Mouse (Mus musculus) adrenal gland, adult 2 months (tissue): ENCODE measurements around the gene Hk1. TPM values are rescaled to one million over a fixed set of nuclear protein-coding genes. Genes with fewer than 3 reads are reported as not detected.

Source experiments
- DNase-seq: peaks from one replicate; pipeline ENCODE4 v3.0.0; 2021
- polyA plus RNA-seq: library from polyadenylated mRNA; depleted of rRNA; stranded (reverse); fragments of >200 nt; gene quantifications from 2 replicates; pipeline ENCODE4 v1.2.3, GENCODE M21; 2012; rRNA removed
- total RNA-seq, 2 experiments: library from RNA; stranded (reverse); gene quantifications; 2 replicates each; pipeline ENCODE4 v1.2.3; 2021

Gene Hk1
- total and polyA plus RNA-seq, 3 experiments: 23.7 to 40.0 (median 25.5) TPM

- peak; percentile 48 for DNase-seq
These were observed 155.5 kb downstream of the Hk1 start for GRCm38 (mm10) chr10:62224231-62224630.

DNA sequence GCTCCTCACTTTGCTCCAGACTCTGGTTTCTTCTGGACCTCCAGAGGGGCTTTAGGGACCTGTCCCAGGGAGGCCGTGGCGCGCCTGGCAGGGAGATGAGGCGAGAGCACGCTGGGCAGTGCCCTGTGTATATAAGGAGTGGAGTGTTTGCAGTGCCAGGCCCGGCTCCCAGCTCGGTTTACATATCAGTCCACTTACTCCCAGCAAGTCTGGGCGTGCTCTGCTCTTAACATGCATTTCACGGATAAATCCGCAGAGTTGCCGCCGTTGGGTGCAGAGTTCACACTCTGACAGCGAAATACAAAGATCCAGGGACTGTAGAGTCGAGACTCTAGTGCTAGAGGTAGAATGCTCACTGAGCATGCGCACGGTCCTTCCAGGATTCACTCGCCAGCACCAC is 156.9 kb downstream of the Hk1 start:
- DNase-seq: no peak

GRCm38 (mm10) chr10:62221647-62222046 is 158.1 kb downstream of the Hk1 start:
- no peak for DNase-seq

DNA sequence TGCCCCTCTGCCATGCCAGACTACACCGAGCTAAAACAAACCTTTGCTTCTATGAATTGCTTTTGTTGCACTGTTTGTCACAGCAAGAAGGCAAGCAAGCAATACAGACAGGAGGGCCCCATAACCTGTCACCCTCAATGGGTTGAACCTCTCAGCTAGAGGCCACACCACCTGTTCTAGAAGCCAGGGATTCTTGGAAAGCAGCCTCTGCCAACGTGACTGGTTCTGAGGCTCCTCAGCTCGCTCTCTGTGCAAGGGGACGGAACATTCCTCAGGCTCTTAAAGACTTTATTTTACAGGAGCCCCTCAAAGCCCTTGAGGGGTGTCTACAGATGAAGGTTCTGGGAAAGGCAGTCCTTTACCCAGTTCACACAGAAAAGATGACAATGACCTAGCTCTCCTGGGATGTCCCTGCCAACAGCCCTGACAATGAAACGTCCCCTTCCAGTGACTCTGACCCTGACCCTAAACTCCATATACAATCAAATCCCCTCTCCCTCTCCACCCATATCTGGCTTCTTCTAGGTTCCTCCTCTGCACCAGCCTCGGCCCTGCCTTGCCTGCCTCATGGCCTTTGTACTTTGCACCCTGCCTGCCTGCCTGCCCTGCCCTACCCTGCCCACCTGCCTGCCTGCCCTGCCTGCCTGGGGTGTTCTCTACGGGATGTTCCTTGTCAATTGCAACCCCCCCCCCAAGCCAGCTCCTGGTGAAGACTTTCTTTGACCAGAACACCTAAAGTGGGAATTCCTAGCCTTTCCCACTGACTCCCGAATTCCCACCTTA is 158.8 kb downstream of the Hk1 start:
- DNase-seq: no peak

Other genes starting within 250 kb of the Hk1 start
- gene Neurog3, start 246.8 kb downstream of the Hk1 start, total RNA-seq: not detected
- 0.07 TPM in 1 of 2 replicates, not detected in the other for gene Neurog3, start 246.8 kb downstream of the Hk1 start, polyA plus RNA-seq
- 1 to 10 TPM; 4.1 to 5.6 TPM for gene Fam241b, start 236.0 kb downstream of the Hk1 start, total RNA-seq
- 5.6 and 7.4 TPM in 2 replicates for gene Fam241b, start 236.0 kb downstream of the Hk1 start, polyA plus RNA-seq
- 10 to 100 TPM; 14.4 to 22.5 TPM for gene Tspan15, start 148.7 kb downstream of the Hk1 start, total RNA-seq
- 66.3 and 71.2 TPM in 2 replicates for gene Tspan15, start 148.7 kb downstream of the Hk1 start, polyA plus RNA-seq
- 10 to 100 TPM; 21.8 to 64.4 TPM for gene Tacr2, start 127.5 kb downstream of the Hk1 start, total RNA-seq
- gene Tacr2, start 127.5 kb downstream of the Hk1 start, polyA plus RNA-seq: 146 and 235 TPM in 2 replicates
- not detected for gene Hkdc1, start 42.6 kb upstream of the Hk1 start, total RNA-seq
- 0.03 TPM in 1 of 2 replicates, not detected in the other for gene Hkdc1, start 42.6 kb upstream of the Hk1 start, polyA plus RNA-seq
- under 1 TPM; 0.35 TPM for gene 4930507D05Rik, start 69.6 kb upstream of the Hk1 start, total RNA-seq
- not detected in 2 replicates for gene 4930507D05Rik, start 69.6 kb upstream of the Hk1 start, polyA plus RNA-seq
- gene Supv3l1, start 69.8 kb upstream of the Hk1 start, total RNA-seq: 10 to 100 TPM; 33.6 to 36.7 TPM
- gene Supv3l1, start 69.8 kb upstream of the Hk1 start, polyA plus RNA-seq: 19.7 and 25.4 TPM in 2 replicates
- gene Vps26a, start 106.9 kb upstream of the Hk1 start, total RNA-seq: 10 to 100 TPM; 54.8 to 58.8 TPM
- 3.7 and 4.4 TPM in 2 replicates for gene Vps26a, start 106.9 kb upstream of the Hk1 start, polyA plus RNA-seq
- gene Srgn, start 147.5 kb upstream of the Hk1 start, total RNA-seq: 10 to 100 TPM; 46.7 to 61.5 TPM
- 7.2 and 11.5 TPM in 2 replicates for gene Srgn, start 147.5 kb upstream of the Hk1 start, polyA plus RNA-seq
- gene Kif1bp, start 198.5 kb upstream of the Hk1 start, total RNA-seq: 10 to 100 TPM; 57.7 to 60.8 TPM
- 64.0 and 74.9 TPM in 2 replicates for gene Kif1bp, start 198.5 kb upstream of the Hk1 start, polyA plus RNA-seq
- 10 to 100 TPM; 54.7 to 74.4 TPM for gene Ddx21, start 222.4 kb upstream of the Hk1 start, total RNA-seq
- gene Ddx21, start 222.4 kb upstream of the Hk1 start, polyA plus RNA-seq: 3.4 and 4.7 TPM in 2 replicates